Mouse (Mus musculus) heart, postnatal 10 days (tissue): ENCODE results near the gene Cops7a. TPM values are rescaled to one million over a fixed set of nuclear protein-coding genes. Genes with fewer than 3 reads are reported as not detected.

Experiments
- DNase-seq, 2 experiments: peaks; one replicate each; pipeline ENCODE4 v3.0.0; 2021
- intact Hi-C: fragments of 180-260 bp; cut with DNase I; formaldehyde crosslinking; loops from one replicate; pipeline ENCODE4 v1.15.1; 2025
- total RNA-seq, 2 experiments: library from RNA; stranded (reverse); gene quantifications; 2 replicates each; pipeline ENCODE4 v1.2.3; 2021

Cops7a gene
- total RNA-seq, 2 experiments from 2014 or later, result 102 to 108 TPM

DNA sequence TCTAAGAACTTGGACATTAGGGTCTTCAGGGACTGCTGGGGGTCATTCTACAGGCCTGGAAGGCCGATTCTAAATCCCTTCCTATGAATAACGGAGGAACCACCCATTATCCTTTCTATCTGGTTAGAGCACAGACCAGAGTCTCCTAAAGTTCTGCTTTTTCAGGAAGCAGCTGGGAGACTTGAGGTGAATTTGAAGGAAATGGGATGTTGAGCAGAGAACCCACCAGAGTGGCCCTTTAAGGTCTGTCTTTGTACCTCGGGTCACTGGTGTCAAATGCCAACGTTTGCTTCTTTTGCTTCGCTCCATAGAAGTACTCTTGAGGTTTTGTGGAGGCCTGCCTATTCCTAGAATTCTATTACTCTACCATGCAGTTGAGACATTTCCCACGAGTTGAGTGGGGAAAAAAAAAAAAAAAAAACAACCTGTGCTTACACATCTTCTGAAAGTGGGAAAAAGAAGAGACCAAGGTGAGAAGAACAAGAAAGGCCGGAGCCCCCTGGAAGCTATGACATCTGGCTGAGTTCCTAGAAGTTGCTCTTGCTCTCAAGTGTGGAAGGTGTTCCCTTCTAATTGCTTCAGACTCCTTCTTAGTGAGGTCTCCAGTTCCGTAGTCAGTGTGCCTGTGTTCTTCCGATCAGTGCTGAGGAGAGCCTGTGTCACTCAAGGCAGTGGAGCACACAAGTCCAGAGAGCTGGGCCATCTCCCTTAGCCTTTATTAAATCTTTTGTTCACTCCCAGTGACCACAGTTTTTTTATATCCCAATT is 44.8 kb downstream of the Cops7a start:
- DNase-seq, result no peak
- intact Hi-C loops, result no loop called here

DNA sequence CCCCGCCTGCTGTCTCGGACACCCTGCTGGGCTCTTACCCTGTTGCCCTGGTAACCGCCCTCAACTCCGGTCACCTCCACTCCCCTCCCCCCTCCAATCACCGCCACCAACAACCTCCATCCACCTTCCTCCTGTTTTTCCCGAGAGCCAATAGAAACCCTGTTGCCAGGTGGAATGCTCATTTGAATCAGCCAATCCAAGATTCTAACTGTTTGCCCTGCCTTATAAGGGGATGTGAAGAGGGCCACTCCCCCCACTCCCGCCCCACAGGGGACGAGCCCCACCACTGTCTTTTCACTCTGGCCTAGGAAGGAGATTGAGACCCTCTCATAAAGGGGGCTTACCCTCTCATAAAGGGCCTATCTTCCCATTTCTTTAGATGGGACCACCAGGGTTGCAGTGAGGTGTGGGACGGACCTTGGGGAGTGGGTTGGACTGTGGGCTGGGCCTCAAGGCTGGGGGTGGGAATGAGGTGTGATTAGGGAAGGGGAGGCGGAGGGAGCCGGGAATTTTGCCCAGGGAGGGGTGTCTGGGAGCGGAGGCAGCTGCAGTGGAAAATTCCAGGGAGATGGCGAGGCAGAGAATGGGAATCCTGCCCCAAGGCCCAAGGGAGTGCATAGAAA is 45.5 kb downstream of the Cops7a start, which contains the start of gene Ptms:
Ptms (minus strand) TSS at position 409 of the 623 bp plus-strand sequence.
- DNase-seq, result peak; percentile 95 to 97
- intact Hi-C loops, result loop anchor here (5.0 kb wide), 1 partner anchor 63 kb away; the partner anchor contains the start of gene P3h3

DNA sequence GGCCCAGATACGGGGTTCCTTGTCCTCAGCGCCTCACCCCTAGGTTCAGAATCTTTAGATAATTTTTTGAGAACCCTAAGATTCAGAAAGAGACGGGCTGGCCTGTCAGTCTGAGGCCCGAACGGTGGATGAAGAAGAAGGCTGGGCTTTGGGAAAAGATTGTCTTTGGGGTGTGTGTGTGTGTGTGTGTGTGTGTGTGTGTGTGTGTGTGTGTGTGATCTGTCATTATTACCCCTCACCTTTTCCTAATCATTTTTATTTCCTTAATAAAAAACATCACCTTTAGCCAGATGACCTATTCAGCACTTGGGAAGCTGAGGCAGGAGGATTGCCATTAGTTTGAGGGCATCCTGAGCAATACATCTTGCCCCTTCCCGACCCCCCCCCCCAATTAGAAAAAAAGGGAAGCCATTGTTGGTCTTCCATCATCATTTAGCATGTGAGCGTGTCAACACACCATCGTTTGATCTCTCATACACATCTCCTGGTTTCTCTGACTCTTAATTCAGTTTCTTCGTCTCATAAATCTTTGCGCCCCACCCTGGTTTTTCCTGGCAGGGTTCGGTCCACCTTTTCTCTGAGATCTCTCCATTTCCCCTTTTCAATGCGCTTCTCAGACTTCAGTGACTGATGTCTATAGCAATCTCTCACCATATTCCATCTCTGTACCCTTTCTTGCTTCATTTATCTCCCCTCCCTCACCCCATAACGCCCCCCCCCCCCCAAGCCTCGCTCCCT is 46.3 kb downstream of the Cops7a start:
- no peak for DNase-seq
- intact Hi-C loops, result loop anchor here (5.0 kb wide), 1 partner anchor 62 kb away; the partner anchor contains the start of gene P3h3

DNA sequence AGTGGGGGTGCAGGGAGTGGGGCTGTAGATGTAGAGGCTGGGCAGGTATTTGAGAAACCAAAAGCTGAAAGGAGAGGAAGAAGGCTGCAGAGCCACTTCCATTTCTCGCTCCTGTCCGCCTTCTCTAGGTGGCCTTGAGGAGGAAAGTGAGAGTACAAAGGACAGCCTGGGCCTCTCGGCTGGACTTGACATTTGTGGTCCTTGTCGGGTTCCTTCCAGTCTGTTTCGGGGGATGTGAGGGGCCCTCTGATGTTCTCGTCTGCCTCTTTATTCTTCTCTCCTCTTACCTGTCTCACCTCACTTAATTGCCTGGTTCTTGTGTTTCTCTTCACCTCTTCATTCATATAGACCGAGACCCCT is 47.0 kb downstream of the Cops7a start:
- DNase-seq, result no peak
- intact Hi-C loops, result loop anchor here (5.0 kb wide), 1 partner anchor 61 kb away; the partner anchor contains the start of gene P3h3

DNA sequence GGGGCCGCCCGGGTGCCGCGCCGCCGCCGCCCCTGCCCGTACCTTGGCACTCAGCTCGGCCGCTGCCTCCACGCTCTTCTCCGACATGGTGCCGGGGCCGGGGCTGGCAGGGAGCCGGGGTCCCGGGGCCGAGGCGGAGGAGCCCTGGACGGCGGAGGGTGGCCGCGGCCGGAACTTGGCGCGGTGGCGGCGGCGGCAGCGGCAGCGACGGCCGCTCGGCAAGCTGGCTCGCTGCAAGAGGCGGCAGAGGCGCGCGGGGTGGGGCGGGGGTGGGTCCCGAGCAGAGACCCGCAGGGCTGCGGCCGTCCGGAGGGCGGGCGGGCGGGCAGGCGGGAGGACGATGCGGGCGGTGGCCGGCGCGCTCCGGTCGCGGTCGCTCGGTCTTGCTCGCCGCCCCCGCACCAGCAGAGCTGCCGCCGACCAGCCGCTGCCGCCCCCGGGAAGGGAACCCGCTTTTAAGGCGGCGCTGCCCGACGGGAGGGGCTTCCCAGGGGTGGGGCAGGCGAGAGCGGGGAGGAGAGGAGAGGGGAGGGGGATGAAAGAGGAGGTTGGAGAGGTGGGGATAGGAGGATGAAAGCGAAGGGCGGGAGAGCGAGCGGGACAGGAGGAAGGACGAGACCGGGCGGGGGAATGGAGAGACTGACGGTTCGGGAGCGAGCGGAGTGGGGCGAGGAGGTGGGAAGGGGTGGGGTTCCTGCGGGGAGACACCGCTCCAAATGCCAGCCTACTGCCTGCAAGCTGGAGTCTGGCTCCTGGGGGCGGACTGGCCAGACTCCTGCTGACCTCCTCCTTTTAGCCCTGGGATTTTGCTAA is 47.6 kb downstream of the Cops7a start:
- peak; percentile 90 to 94 for DNase-seq
- intact Hi-C loops, result loop anchor here (1.0 to 5.0 kb wide), 3 partner anchors 13 to 60 kb away; partner anchors contain the start of gene P3h3

DNA sequence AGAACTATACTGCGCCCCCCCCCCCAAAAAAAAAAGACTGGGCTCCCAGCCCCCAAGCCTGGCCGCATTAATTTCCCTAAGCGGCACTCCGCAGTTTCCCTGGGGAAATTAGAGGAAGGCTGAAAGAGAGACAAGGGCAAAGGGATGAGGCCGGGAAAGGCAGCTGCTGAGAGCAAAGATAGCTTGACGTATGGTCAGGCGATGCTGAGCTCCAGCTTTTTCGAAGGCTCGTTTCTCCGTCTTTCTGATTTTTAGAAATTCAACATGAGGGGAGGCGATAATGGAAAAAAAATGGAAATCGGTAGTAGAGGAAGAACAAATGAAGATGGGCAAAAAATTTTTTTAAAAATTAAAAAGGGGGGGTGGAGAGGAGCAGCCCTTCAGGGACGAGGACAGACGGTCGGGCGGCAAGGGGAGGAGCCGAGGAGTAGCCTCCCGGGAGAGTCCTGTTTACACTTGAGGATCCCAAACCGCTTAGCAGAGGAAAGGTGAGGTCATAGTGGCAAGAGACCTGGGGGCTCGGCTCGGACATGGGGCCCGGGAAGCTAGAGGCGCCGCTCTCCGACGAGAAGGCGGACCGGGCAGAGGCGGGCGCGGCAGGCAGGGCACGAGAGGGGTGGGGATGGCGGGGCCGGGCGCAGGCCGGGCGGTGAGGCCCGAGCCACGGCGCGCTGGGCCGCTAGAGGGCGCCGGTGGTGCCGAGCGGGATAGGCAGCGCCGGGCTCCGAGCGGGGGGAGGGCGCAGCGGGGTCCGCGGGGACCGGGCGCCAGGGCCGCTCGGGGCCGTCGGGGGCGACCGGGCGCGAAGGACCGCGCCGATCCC is 48.4 kb downstream of the Cops7a start:
- peak; percentile 95 for DNase-seq
- intact Hi-C loops, result loop anchor here (1.0 to 5.0 kb wide), 3 partner anchors 13 to 60 kb away; partner anchors contain the start of gene P3h3

DNA sequence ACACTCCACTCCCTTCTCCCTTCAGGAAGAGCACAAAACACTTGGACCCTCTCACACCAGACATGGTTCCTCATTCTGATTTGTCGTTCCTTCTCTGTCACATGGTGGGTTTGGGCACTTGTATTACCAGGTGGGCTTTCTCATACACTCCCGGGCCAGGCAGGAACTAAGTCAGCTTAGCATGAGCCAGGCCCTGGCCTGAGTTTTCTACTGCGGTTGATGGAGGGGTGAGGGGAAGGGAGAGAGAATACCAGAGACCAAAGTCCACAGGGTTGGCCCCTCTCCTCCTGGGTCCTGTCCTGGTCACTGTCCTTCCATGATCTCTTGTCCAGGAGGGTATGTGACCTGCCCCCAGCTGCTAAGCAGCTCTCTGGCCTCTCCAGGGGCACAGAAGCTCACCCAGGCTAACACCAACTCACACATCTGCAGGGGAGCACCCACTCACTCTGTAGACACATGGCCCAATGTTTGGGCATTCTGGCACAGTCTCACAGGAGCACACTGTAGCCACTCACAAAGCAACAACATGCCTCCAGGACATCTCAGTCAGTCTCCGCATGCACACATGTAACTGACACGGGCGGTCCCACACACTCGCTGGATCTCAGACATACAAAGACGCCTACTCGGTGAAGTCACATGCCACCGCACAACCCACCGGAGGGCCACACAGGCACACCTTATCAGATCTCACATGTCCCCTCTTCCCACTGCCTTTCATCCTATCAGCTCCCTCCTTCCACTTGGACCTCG is 49.2 kb downstream of the Cops7a start:
- DNase-seq, result peak; percentile 38 to 43
- intact Hi-C loops, result loop anchor here (5.0 kb wide), 1 partner anchor 59 kb away; the partner anchor contains the start of gene P3h3

DNA sequence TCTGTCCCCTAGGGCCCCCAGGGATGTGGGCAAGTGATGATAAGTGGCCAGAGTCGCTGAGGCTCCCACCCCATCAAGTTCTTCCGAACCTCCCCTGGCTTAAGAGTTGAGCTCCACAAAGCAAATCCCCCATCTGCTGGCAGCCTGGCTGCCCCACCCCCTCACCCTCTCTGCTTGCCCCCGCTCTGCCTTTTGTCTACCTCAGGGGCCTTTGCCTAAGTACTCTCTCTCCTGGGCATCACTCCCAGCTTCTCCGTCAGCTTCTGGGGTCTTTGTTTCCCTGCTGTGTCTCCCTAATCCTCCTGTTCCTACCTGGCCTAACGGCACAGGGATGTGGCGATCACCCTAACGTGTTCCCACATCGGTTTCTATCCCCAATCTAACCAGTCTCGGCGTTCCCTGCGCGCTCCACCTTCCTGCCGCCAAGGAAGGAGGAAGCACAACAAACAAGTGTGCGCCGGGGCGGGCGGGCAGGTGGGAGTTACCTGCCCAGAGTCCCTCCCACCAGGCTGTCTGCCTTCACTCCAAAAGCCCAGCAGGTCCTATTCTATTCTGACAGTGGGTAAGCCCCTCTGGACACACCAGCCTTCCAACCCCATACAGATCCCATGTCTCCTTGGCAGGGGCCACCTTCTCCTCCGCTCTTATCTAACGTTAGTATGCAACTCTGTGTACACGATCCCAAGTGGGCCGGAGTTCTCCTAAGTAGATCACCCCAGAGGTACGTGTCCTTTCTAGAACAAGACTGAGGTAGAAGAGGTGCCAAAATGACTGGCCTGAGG is 50.0 kb downstream of the Cops7a start:
- intact Hi-C loops, result loop anchor here (5.0 kb wide), 1 partner anchor 58 kb away; the partner anchor contains the start of gene P3h3
- peak in 1 of 2 experiments; percentile 32 for DNase-seq

DNA sequence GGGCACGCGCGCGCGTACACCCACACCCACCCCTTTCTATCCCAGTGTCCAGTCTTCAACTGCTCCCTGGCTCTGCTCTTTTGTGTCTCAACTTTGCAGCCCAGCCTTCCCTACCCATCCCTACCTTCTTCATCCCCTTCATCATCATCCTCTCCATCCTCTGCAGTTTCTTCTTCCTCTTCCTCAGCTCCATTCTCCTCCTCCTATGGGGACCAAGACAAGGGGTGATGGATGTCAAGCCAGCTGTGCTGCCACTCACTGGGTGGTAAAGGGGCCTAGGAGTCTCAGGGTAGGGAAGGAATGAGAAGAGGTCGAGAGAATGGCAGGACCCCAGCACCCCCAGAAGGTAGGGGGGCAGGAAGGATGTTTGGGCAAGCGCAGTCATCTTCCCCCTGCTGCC is 50.8 kb downstream of the Cops7a start:
- DNase-seq, result no peak
- intact Hi-C loops, result no loop called here

DNA sequence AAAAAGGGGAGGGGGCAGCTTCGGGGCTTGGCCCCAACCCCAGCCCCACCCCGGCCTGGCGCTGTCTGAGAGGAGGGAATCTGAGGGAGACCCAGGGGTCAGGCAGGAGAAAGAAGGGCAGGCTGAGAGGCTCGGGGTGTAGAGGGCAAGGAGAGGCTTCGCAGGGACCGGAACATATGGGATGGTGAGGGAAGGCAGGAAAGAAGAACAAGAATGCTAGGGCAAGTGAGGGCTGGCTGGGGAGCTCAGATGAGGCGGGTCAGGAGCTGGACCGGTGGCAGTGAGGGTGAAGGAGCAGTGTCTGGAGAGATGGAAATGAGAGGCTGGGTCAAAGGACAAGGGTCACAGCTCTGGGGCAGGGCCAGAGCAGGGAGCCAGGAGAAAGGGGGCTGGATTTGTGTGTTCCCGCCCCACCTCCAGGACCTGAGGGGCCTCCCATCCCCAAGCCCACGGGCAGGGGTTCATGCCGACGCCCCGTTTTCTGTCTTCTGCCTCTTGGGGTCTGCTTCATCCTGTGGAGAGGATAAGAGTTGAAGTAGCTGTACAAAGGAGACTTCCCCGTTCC is 51.5 kb downstream of the Cops7a start:
- DNase-seq, result no peak
- intact Hi-C loops, result no loop called here

DNA sequence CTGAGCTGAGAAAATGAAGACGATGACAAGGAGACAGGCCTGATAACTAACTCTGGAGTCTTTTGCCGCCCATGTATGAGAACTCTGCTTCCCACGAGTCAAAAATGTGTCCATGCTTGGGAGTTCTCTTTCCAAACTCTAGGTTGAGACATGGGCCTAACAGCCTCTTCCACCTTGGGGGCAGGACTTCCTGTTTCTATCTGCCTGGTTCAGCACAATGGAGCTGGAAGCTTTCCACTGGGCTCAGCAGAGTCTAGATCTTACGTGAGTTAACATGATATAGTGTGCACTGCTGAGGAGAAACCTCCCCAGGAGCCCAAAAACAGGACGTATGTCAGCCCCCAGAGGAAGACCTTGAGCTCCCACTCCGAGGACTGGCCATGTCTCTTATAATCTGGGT is 52.1 kb downstream of the Cops7a start:
- DNase-seq, result no peak
- intact Hi-C loops, result no loop called here

DNA sequence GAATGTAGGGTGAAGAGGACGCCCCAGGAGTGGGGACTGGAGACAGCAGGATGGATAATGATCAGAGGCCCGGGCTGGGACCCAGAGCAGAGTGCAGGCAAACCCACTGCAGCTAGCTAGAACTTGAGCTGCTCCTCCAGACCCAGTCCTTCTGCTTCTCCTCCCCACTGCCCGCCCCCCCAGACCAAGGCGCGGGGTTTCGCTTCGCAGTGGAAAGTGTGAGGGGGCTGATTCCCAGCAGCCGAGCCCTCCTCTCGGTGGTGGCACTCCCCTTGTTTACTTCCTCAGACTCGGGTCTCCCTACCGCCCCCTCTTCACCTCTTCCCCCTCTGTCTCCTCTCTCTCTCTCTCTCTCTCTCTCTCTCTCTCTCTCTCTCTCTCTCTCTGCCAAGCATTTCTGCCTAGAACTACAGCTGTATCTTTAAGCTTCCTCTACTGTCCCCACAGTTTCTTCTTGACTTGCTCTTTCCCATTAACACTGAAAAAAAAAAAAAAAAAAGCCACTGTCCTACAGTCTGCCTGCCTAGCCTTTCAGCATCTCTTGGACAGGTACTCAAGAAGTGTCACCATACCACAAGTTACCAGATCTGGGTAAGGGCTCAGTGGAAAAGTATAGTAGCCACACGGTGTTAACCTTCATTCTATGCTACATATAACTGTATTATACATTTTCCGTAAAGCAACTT is 53.7 kb downstream of the Cops7a start, which contains the start of gene Lag3:
Lag3 (minus strand) TSS at position 173 of the 686 bp plus-strand sequence.
- DNase-seq, result no peak
- intact Hi-C loops, result no loop called here

DNA sequence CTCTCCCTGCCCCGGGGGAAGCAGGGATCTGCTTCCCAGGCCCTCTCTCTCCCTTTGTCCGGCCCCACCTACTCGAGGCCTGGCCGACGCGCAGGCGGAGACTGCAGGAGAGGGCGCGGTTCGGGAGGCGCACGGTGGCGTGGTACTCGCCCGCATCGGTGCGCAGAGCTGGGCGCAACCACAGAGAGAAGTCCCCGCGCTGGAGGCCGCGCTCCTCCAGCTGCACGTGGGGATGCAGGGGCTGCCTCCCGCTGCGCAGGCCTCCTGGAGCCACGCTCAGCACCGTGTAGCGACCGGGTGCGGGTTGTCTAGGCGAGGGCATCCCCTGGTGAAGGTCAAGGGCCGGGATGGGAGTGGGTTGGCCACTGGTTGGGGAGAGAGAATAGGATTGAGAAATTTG is 55.3 kb downstream of the Cops7a start:
- no peak for DNase-seq
- intact Hi-C loops, result no loop called here
